Mouse (Mus musculus) hindbrain, embryonic 11.5 days (tissue): ENCODE data around the gene Usp9x. TPM values are rescaled to one million over a fixed set of nuclear protein-coding genes. Genes with fewer than 3 reads are reported as not detected.

Experiments
- ATAC-seq: fragments of 200-750 bp; cut with Nextera tagmentation; 2 replicates; pipeline ENCODE4 v1.8.0; 2017; ENCODE audit warnings: mild to moderate bottlenecking, moderate TSS enrichment, moderate library complexity; ENCODE audit not compliant: low FRiP score
- DNase-seq: peaks from one replicate; pipeline ENCODE4 v3.0.0-alpha.2; 2015; ENCODE audit warnings: low spot score
- H3K27ac ChIP-seq: fragments of 300-500 bp; sonication (generic); 2 replicates; pipeline ENCODE4 v1.5.1; 2014; ENCODE audit warnings: mild to moderate bottlenecking, low read depth, low read length
- H3K27me3 ChIP-seq: fragments of 300-500 bp; sonication (generic); 2 replicates; pipeline ENCODE4 v1.6.1; 2014; ENCODE audit warnings: mild to moderate bottlenecking, low read length, moderate library complexity, mixed read lengths; ENCODE audit not compliant: control insufficient read depth, insufficient read depth
- H3K36me3 ChIP-seq: fragments of 300-500 bp; sonication (generic); 2 replicates; pipeline ENCODE4 v1.6.1; 2014; ENCODE audit warnings: mild to moderate bottlenecking, low read length, moderate library complexity, mixed read lengths; ENCODE audit not compliant: control insufficient read depth, insufficient read depth
- H3K4me1 ChIP-seq: fragments of 300-500 bp; sonication (generic); replicated peaks from 2 replicates; pipeline ENCODE4 v1.6.1; 2014; ENCODE audit warnings: low read length, mixed read lengths; ENCODE audit not compliant: control insufficient read depth, insufficient read depth
- H3K4me2 ChIP-seq: fragments of 300-500 bp; sonication (generic); replicated peaks from 2 replicates; pipeline ENCODE4 v1.6.1; 2014; ENCODE audit warnings: mild to moderate bottlenecking, low read depth, low read length
- H3K4me3 ChIP-seq: fragments of 300-500 bp; sonication (generic); 2 replicates; pipeline ENCODE4 v1.5.1; 2014; ENCODE audit warnings: low read depth, low read length
- H3K9ac ChIP-seq: fragments of 300-500 bp; sonication (generic); 2 replicates; pipeline ENCODE4 v1.6.1; 2014; ENCODE audit warnings: low read depth, low read length
- H3K9me3 ChIP-seq: fragments of 300-500 bp; sonication (generic); 2 replicates; pipeline ENCODE4 v1.6.1; 2016; ENCODE audit warnings: low read length; ENCODE audit not compliant: control insufficient read depth
- WGBS: fragments of 180-500 bp; shearing (Covaris S2); extraction: QIAGEN DNeasy Blood & Tissue Kit; methylation state at CpG from one replicate; pipeline ENCODE4 v1.1.7; 2014; 5-methylcytosine and 5-hydroxymethylcytosine counted together
- polyA plus RNA-seq: library from polyadenylated mRNA; unstranded; fragments of >200 nt; fragmentation: Nextera tagmentation; extraction: Ambion mirVana; gene quantifications from 2 replicates; pipeline ENCODE4 v1.2.1, GENCODE M21; 2014

Gene Usp9x
- 62.2 and 83.6 TPM in 2 replicates for polyA plus RNA-seq

GRCm38 (mm10) chrX:13071241-13071775 is at the start of gene Usp9x:
Gene Usp9x, plus strand, starts transcription at chrX:13071498.
- Histone ChIP-seq H3K27me3 (peaks cover 8% of the 10 kb centered on the region; the same call in 1 of the 2 replicates), H3K27ac (peak within 1 kb of the TSS; percentile 95), H3K4me3 (peak within 1 kb of the TSS; percentile 71), H3K4me2 (peak within 1 kb of the TSS; percentile 25), H3K9me3 (no peaks in the 10 kb centered on the region), H3K36me3 (no peaks in the 10 kb centered on the region), H3K4me1 (no peaks in the 10 kb centered on the region), H3K9ac (peak within 1 kb of the TSS; percentile 81)
- DNase-seq, result peak; percentile 88
- peak; percentile 93 for ATAC-seq
- WGBS, result 13% methylated on average over 6 of the region's 36 CpGs

- ATAC-seq (no peak), DNase-seq (no peak)
- Histone ChIP-seq H3K4me3 (no peak overlapping the region), H3K9ac (no peak overlapping the region), H3K4me2 (no peak overlapping the region), H3K36me3 (no peaks in the 10 kb centered on the region), H3K27ac (no peak overlapping the region), H3K9me3 (no peaks in the 10 kb centered on the region), H3K4me1 (no peaks in the 10 kb centered on the region), H3K27me3 (no peaks in the 10 kb centered on the region; the same call in 1 of the 2 replicates)
- WGBS, result 87% methylated on average over 5 of the region's 5 CpGs
Observed at GRCm38 (mm10) chrX:13022547-13023310, 48.6 kb upstream of the Usp9x start.

- Histone ChIP-seq H3K27ac (no peak overlapping the region), H3K4me3 (no peak overlapping the region), H3K4me1 (no peaks in the 10 kb centered on the region), H3K27me3 (no peaks in the 10 kb centered on the region; the same call in 1 of the 2 replicates), H3K4me2 (no peak overlapping the region), H3K36me3 (no peaks in the 10 kb centered on the region), H3K9ac (no peak overlapping the region), H3K9me3 (no peaks in the 10 kb centered on the region)
- 75% methylated on average over 1 of the region's 1 CpGs for WGBS
- no peak for ATAC-seq
- no peak for DNase-seq
Observed at GRCm38 (mm10) chrX:13024539-13025202, 46.6 kb upstream of the Usp9x start.

DNA sequence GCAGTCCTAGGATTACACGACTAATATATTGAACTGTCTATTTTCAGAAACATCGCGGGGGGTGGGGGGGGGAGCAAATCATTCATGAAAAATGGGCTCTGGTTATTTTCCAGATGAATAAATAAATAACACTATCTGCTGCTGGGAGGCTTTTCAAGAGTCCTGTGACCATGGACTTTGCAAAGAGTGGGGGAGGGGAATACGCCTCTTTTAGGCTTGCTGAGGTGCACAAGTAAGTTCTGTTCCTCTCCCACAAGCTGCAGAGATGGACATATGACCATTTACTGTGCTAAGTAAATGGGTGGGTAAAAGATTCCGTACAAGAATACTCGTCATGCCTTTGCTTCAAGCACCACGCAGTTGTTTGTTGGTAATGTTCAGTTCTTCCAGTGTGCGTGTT is 46.0 kb upstream of the Usp9x start:
- no peak for ATAC-seq
- H3K9ac ChIP-seq, result no peak overlapping the region
- no peak overlapping the region for H3K4me3 ChIP-seq
- DNase-seq, result no peak
- no peak overlapping the region for H3K4me2 ChIP-seq
- no peaks in the 10 kb centered on the region for H3K4me1 ChIP-seq
- H3K9me3 ChIP-seq, result no peaks in the 10 kb centered on the region
- H3K27ac ChIP-seq, result no peak overlapping the region
- 87% methylated on average over 8 of the region's 8 CpGs for WGBS
- no peaks in the 10 kb centered on the region; the same call in 1 of the 2 replicates for H3K27me3 ChIP-seq
- no peaks in the 10 kb centered on the region for H3K36me3 ChIP-seq

- no peak overlapping the region for H3K4me3 ChIP-seq
- no peaks in the 10 kb centered on the region; the same call in 1 of the 2 replicates for H3K27me3 ChIP-seq
- H3K4me1 ChIP-seq, result no peaks in the 10 kb centered on the region
- no peak overlapping the region for H3K9ac ChIP-seq
- H3K36me3 ChIP-seq, result no peaks in the 10 kb centered on the region
- no peak overlapping the region for H3K4me2 ChIP-seq
- no peak for DNase-seq
- WGBS, result 85% methylated on average over 4 of the region's 4 CpGs
- no peaks in the 10 kb centered on the region for H3K9me3 ChIP-seq
- no peak for ATAC-seq
- H3K27ac ChIP-seq, result no peak overlapping the region
Observed at GRCm38 (mm10) chrX:13028156-13028555, 43.1 kb upstream of the Usp9x start.

DNA sequence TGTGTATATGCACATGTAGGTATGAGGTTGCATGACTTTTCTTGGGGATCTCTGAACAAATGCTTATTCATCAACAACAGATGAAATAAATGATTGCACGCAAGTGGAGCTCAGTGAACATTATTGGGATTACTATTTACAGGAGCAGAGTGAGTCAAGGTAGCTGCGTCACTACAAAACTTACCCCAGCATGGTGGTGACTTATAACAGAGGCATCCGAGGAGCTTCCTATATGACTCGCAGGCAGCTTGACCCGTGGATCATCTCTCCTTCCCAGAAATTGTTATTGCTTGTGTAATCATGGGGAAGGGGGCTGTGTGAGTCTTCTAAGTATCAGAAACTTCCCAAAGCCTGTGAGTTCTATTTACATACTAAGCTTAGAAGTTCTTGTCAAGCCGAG is 41.3 kb upstream of the Usp9x start:
- H3K4me1 ChIP-seq, result no peaks in the 10 kb centered on the region
- H3K9ac ChIP-seq, result no peak overlapping the region
- no peaks in the 10 kb centered on the region for H3K36me3 ChIP-seq
- H3K9me3 ChIP-seq, result no peaks in the 10 kb centered on the region
- DNase-seq (no peak), ATAC-seq (no peak)
- H3K4me2 ChIP-seq, result no peak overlapping the region
- no peak overlapping the region for H3K4me3 ChIP-seq
- WGBS, result 93% methylated on average over 6 of the region's 6 CpGs
- no peaks in the 10 kb centered on the region; the same call in 1 of the 2 replicates for H3K27me3 ChIP-seq
- H3K27ac ChIP-seq, result no peak overlapping the region

GRCm38 (mm10) chrX:13037085-13037484 is 34.2 kb upstream of the Usp9x start:
- H3K9ac ChIP-seq, result no peak overlapping the region
- ATAC-seq (no peak), DNase-seq (no peak)
- no peaks in the 10 kb centered on the region for H3K27me3 ChIP-seq
- no peaks in the 10 kb centered on the region for H3K9me3 ChIP-seq
- 89% methylated on average over 4 of the region's 4 CpGs for WGBS
- no peaks in the 10 kb centered on the region for H3K4me1 ChIP-seq
- no peak overlapping the region for H3K4me3 ChIP-seq
- H3K27ac ChIP-seq, result no peak overlapping the region
- no peaks in the 10 kb centered on the region for H3K36me3 ChIP-seq
- no peak overlapping the region for H3K4me2 ChIP-seq

- Histone ChIP-seq H3K4me3 (no peak overlapping the region), H3K4me2 (no peak overlapping the region), H3K9ac (no peak overlapping the region), H3K36me3 (no peaks in the 10 kb centered on the region), H3K27ac (no peak overlapping the region), H3K9me3 (no peaks in the 10 kb centered on the region), H3K4me1 (no peaks in the 10 kb centered on the region), H3K27me3 (no peaks in the 10 kb centered on the region)
- ATAC-seq, result no peak
- DNase-seq, result no peak
- WGBS, result 58% methylated on average over 3 of the region's 3 CpGs
Observed at GRCm38 (mm10) chrX:13039211-13039610, 32.1 kb upstream of the Usp9x start.
